In genomic region chr13:29768104-29768503, GRCm38 (mm10) we compare ENCODE assay signal across 14 mouse cellular contexts.
"Had no signal": no experiment of that assay in that cellular context is flagged by ENCODE, and none has a peak within 500 bp of the region (broad histone marks: within the 10 kb centered on the region; RNA-seq: fewer than 3 reads in every experiment).

No protein-coding gene starts in this region.

- H3K9me3 ChIP-seq: limb, embryonic 12.5 days; liver, embryonic 13.5 days; megakaryocyte, embryonic 14.5 days; midbrain, embryonic 15.5 days; neural tube, embryonic 13.5 days had no signal

- H3K27ac ChIP-seq: kidney, postnatal 0 days; limb, embryonic 12.5 days; liver, embryonic 13.5 days; midbrain, embryonic 15.5 days had no signal

- DNase-seq: kidney, adult 9 months; kidney, postnatal 36 days; layer of hippocampus, adult 9-11 months; liver; liver, embryonic 13.5 days; liver, postnatal 0 days; lung, postnatal 36 days; thymus, postnatal 4 days had no signal

- H3K9ac ChIP-seq: limb, embryonic 12.5 days; liver, embryonic 13.5 days; liver, postnatal 0 days; midbrain, embryonic 15.5 days had no signal

- H3K4me3 ChIP-seq: limb, embryonic 12.5 days; liver, embryonic 13.5 days; megakaryocyte, embryonic 14.5 days; midbrain, embryonic 15.5 days; neural tube, embryonic 13.5 days had no signal

- H3K36me3 ChIP-seq: limb, embryonic 12.5 days; liver, embryonic 13.5 days; midbrain, embryonic 15.5 days; neural tube, embryonic 13.5 days had no signal

- ATAC-seq: intestine, postnatal 0 days; liver, postnatal 0 days; midbrain, embryonic 15.5 days had no signal

- H3K27me3 ChIP-seq: limb, embryonic 12.5 days; liver, embryonic 13.5 days; megakaryocyte, embryonic 14.5 days; midbrain, embryonic 15.5 days; neural tube, embryonic 13.5 days had no signal
